Mouse (Mus musculus): ENCODE measurements around the gene Gm4064.
"Not testable (repeated sequence)": the region's sequence is repeated elsewhere in the genome, so short reads cannot be mapped to it uniquely, and the experiment has no call there.

Gm4064 gene

GRCm38 (mm10) chrY:2796105-2796504, at the start of gene Gm4064:
TSS of gene Gm4064 (minus strand) at chrY:2796205.
- DNase-seq = not testable (repeated sequence)

DNA sequence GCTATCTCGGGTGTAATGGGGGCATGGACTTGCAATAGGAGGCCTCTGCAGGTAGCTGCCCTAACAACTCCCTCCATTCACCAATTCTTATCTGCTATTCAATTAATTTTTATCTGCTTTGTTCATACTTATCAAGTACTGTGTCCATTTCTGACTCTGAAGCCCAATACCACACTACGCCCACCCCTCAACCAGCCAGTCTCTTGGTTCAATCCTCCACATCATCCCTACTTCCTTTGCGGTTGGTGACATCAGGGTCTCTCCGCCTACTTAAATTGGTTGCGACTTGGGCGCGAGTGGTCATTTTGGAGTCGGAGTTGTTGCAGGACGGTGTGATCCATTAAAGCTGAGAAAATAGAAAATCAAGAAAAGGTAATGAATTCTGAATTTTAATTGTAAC, 34.4 kb upstream of the Gm4064 start, which contains the start of the genes Rbmy and Gm10256:
Rbmy (plus strand) TSS at position 301 of the 400 bp plus-strand sequence.
Gm10256 (plus strand) TSS at position 320 of the 400 bp plus-strand sequence.
- not testable (repeated sequence) for DNase-seq
